Mouse (Mus musculus): ENCODE measurements around the gene Ror2.
"Not testable (repeated sequence)": the region's sequence is repeated elsewhere in the genome, so short reads cannot be mapped to it uniquely, and the experiment has no call there.

Ror2 gene

GRCm38 (mm10) chr13:53285756-53286361 lies at the start of gene Ror2:
Ror2 (minus strand) TSS chr13:53286124.
- no peak for DNase-seq

DNA sequence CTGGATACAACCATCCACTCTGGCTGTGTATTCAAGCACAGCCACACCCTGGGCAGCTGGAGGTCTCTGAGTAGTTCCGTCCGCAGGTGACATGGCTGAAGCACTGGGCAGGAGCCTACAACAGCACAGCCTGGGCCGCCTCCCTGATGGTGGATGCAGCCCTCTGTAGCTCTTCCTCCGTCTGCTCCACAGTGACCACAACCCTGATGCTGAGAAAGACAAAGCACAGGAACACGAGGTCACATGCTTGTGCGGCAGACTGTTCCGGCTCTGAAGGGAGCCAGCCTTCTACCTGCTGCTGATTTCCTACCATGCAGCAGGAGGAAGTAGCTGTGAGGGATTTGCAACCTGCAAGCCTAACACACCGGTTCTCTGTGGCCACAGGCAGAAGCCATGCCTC lies 47.8 kb upstream of the Ror2 start:
- DNase-seq: no peak

- DNase-seq: no peak
Observed at GRCm38 (mm10) chr13:53330246-53330645, 44.3 kb upstream of the Ror2 start.

DNA sequence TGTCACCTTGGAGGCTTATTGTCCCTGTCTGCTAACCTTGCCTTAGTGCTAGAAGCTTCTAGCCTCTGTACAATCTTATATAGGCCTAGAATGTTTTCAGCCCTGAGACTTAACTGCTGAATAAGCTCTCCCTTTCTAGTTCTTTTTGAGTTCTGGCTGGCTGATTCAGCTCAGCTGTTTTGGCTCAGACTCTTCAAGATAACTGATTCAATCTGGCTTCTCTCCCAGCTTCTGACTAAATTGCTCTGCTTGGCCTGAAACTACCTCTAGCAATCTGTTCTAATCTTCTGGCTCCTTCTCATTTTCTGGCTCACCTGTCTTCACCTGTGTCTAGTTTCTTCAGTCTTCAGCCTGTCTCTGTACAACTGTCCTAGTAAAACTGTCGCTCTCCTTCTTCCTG lies 39.6 kb upstream of the Ror2 start:
- DNase-seq: no peak

DNA sequence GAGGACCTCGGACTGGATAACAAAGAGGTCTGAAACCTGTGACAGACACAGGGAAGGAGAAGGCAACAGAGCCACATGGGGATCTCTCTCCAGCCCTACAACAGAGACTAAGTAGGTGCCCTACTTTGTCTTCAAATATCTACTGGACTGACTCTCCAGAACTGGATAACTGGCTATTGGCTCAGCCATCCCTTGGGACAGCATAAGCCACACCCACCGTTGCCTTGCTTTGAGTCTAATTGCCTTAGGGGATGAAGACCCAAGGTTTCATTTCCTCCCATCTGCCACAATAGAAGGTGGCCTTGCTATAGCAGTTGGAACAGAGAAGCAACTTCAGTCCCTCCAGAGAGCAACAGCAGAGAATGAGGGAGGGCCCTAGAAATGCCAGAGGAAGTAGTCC lies 37.7 kb upstream of the Ror2 start:
- DNase-seq: no peak

GRCm38 (mm10) chr13:53320899-53321298 lies 35.0 kb upstream of the Ror2 start:
- no peak for DNase-seq

DNA sequence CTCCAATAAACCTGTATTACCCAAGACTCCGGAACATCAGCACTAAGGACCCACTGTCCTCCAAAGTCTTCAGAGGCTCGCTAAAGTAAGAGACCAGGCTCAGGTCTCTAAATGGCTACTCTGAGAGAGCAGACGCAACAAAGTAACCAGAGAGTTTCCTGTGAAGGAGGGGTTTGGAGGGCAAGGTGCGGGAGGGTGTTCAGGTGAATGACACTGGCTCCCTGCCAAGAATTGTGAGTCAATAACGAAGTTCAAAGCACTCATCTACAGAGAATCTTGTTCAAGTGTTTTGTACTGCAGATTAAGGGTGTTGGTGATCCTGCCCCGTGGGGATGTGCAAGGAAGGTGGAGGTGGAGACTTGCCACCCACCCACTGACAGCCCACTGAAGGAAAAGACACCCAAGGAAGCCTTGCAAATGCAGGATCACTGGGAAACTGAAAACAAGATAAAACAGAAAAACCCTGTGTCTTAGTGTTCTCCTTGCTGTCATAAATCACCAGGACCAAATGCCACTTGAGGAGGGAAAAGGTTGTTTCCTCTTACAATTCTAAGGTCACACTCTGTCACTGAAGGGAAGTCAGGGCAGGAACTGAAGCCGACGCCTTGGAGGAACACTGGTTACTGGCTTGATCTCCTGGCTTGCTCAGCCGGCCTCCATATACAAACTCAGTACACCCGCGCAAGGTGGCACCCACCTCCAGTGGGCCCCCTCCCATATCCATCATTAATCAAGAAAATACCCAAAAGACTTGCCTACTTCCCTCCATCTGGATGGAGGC lies 30.8 kb upstream of the Ror2 start:
- peak; percentile 17 for DNase-seq

- DNase-seq: not testable (repeated sequence)
Observed at GRCm38 (mm10) chr13:53315757-53316156, 29.8 kb upstream of the Ror2 start.

DNA sequence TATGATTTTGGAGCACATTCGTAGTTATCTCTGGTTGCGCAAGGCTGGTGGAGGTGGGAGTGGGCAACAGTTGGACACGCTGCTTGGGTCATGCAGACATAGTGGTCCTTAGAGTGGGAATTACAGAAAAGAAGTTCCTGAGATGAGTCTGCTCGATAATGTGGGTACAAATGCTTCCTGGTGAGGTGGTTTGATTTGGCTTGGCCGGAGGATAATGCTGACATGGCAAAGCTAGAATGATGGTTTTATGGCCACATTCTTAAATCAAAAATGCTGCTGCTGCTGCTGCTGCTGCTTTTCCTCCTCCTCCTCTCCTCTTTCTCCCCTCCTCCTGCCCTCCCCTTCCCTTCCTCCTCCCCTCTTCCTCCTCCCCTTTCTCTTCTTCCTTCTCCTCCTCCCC lies 24.5 kb upstream of the Ror2 start:
- DNase-seq: no peak

- peak; percentile 8 for DNase-seq
Observed at GRCm38 (mm10) chr13:53309661-53310160, 23.8 kb upstream of the Ror2 start.

DNA sequence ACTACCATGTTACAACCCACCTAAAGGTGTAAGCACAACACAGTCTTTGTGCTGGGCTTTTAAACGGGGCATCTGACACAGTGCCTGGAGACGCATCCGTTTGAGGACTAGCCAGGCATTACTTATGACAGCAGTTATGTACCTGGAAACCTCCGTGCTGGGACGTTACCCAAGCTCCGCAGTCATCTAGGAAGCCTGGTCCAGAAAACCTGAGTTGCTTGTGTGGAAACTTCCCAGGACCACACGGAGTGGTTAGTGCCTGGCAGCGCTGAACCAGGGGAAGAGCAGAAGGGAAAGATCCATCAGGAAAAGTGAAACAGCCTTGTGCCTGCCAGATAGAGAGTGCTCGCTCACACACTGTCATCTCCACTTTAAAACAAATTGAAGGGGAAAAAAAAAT lies 23.2 kb upstream of the Ror2 start:
- no peak for DNase-seq

DNA sequence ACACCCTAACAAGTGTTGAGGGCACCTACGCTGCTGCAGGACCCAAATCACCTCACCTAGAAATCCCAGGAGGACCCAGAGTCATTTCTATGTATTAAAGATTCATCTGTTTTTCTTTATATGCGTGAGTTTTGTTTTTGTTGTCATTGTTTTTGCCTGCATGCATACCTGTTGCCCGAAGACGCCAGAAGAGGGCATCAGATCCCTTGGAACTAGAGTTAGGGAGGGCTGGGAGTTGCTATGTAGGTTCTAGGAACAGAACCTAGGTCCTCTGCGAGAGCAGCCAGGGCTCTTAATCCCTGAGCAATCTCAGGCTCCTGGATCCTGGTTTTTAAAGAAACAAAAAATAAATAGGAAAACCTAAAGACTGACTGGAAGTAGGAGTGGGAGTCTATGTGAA lies 20.9 kb upstream of the Ror2 start:
- no peak for DNase-seq

DNA sequence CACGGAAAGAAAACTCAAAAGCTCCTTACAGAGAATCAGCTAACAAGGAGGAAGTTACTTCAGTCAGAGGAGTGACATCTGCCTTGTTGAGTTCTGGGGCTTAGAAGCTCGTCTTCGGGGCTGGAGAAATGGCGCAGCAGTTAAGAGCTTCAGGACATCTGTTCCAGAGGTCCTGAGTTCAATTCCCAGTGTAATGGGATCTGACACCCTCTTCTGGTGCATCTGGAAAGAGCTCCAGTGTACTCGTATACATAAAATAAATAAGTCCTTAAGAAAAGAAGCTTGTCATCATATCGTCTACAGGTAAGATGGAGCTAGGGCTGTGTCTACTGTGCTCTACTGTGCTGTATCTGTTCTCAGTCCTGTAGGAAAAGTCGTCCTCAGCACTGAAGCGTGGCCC lies 19.3 kb upstream of the Ror2 start:
- DNase-seq: no peak

DNA sequence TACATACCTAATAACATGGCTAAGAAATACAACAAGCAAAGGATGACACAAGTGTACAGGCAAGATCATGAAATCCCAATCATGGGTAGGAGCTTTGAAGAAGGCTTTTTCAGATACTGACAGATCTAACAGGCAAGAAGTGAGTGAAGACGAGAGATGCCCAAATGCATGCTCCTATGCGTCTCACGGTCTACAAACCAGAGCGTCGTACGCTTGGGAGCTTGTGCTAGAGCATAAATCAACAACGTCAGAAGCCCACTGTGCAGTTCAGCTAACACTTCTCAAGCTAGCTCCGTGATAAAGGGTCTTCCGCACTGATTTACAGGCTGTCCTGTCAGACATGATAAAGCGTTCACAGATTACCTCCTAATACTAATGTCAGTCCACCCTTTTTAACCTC lies 16.8 kb upstream of the Ror2 start:
- no peak for DNase-seq

DNA sequence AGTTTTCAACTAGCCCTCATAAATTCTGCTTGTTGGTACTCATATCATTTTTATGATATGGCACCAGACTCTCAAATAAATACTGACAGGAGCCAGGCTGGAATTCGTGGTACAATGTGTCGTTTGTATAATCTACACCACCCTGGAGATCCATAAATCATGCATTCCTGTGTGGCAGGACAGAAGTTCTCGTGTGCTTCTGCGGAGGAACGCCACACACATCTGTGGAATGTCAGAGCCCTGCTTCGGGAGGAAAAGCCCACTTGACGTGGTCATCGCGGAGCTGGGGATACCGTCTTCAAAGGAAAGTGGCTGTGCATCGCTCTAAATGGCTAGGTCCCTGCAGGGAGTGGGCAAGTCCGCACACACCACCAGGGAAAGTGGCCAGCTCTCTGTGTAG lies 7.1 kb upstream of the Ror2 start:
- no peak for DNase-seq

DNA sequence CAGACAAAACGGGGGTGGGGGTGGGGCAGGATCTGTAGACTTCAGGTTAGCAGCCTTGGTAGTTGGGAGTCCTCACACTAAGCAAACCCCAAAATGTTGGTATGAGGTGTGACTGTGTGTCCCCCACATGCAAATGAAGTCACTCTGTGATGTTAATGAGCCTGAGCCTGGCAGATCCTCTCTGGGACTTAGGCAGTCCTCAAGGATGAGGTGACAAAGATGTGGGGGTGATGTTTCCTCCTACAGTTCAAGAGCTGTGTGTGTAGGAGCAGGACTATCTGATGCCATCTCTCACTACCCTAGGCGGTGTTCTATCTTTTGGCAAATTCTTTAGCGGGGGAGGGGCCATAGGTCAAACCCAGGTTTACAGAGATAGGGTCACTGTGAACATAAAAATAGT lies 6.3 kb upstream of the Ror2 start:
- DNase-seq: no peak

DNA sequence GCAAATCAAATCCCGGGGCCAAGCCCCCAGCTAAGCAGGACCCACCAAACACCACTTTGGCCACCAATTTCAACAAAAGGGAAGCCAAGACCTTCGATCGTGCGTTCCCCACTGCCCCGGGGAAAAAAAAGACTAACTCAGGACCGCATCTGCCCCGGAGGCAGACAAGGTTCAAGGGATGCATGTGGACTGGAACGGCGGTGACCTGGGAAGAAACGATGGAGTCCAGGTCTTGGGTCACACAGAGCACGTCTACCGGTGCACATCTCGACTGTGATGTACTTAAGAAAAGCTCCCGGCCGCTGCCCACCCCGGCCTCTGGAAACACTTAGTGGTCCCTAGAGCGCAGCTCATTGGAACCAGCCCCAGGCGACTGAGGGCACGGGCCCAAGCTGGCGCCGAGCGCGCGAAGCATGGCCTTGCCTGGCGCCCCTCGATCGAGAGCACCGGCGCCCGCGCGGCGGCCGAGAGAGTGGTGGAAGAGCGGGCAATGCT lies 616 bp downstream of the Ror2 start:
- DNase-seq: no peak

- no peak for DNase-seq
Observed at GRCm38 (mm10) chr13:53284740-53285191, 1.2 kb downstream of the Ror2 start.

DNA sequence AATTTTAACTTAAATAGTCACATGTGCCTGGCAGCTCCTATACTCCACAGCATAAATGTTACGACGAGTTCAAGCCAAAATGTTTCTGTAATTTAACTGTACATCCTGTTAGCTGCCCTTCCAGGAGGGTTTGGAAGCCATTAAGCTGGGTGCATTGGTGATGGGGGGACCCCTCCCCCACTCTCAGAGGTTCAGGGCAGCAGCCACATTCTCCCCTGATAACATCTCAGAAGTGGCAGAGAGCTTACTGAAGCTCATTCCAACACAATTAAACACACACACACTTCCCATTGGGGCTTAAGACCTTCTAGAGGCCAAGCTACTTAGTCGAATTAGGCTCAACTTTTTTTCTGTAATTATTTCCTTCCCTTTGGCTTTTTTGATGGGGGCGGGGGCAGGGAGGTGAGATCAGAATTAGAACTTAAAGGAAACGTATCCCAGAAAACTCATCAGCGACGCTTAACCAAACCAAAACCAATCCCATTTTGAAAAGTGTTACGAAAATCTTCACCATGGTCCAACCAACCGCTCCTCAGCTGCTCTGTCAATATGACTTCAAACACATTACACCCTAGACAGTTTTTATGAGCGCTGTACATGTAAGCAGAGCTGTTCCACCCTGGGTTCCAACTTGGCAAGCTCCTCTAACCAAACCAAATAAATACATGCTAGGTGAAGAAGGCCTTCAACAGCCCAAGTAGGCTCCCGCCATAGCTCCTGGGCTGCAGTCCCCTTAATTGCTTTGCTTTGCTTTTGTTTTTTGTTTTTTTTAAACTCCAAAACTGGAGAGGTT lies 4.1 kb downstream of the Ror2 start:
- no peak for DNase-seq

GRCm38 (mm10) chr13:53278908-53279307 lies 7.0 kb downstream of the Ror2 start:
- DNase-seq: peak; percentile 40

DNA sequence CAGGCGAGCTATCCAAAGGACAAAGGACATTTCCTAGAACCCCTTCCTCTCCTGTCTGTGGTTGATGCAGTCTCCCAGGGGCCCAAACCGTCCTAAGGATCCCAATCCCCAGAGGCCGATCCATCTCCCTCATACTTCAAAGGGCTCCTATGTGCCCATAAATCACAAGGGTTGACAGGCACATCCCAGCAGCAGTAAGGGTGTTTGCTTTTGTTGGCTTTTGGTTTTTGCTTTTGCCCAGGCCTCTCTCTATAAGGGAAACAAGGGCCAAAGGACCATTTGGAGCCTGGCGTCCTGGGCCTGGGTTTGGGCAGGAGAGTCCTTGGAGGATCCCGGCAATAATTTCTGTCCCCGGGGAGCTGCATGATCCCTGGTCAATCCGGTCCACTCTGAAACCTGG lies 9.5 kb downstream of the Ror2 start:
- no peak for DNase-seq

GRCm38 (mm10) chr13:53275778-53276177 lies 10.1 kb downstream of the Ror2 start:
- no peak for DNase-seq

GRCm38 (mm10) chr13:53274771-53275170 lies 11.2 kb downstream of the Ror2 start:
- DNase-seq: no peak

DNA sequence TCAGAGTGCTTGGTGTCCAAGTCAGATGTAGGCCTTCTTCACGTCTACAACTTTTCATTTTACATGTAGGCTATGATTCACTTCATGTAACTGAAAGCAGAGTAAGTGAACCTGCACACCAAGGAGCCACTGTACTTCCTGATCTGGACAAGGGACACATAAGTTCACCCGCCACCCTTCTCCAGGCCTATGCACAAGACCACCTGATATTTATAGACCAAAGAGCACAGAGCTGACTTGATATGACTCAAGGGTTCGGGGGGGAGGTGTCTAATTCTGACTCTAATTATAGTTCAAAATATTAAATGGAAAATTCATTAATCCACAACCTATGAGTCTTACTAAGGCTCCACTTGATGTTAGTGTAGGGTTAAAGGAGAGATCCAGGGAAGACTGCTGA lies 14.3 kb downstream of the Ror2 start:
- DNase-seq: no peak

Data from kidney, adult 11 months (tissue).